Comparison of ENCODE assay signal across 9 mouse cellular contexts in the genomic region with DNA sequence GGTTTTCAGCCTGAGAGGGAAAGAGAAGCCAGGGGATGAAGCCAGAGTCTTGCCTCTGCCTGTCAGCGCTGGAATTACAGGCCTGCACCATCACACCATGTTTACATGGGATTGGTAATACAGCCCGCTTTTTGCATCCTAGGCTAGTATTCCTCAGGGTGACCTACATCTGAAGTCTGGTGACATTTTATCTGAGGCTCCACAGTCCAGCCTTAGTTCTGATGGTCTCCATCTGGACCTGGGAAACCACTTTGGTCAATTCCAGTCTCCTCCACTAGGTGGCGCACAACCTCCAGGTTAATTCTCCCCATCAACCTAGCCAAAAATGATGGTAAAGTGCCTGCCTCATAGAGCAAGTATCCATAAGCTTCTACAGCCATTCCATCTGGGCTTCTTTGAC. TPM values are rescaled to one million over a fixed set of nuclear protein-coding genes. Genes with fewer than 3 reads are reported as not detected.
DNase-seq lines count a peak whose midpoint lies in the region; ATAC-seq and TF ChIP-seq lines count a peak whose summit lies in the region.
"Had no signal": no experiment of that assay in that cellular context is flagged by ENCODE, and none has a peak within 500 bp of the region (broad histone marks: within the 10 kb centered on the region; RNA-seq: fewer than 3 reads in every experiment).

No protein-coding gene starts in this region.

- 41% methylated on average over 3 of the region's 3 CpGs for WGBS in heart, embryonic 11.5 days (ENCODE audit: insufficient replicate concordance)
- WGBS in limb, embryonic 13.5 days = 38% methylated on average over 3 of the region's 3 CpGs
- WGBS in midbrain, postnatal 0 days = 36% methylated on average over 3 of the region's 3 CpGs
- 41% methylated on average over 3 of the region's 3 CpGs for WGBS in spleen, adult 2 months

- no peaks in the 10 kb centered on the region for H3K4me1 ChIP-seq in heart, embryonic 11.5 days (ENCODE audit: control insufficient read depth, insufficient read depth, low read length)
- no peaks in the 10 kb centered on the region for H3K4me1 ChIP-seq in limb, embryonic 13.5 days
- H3K4me1 ChIP-seq in midbrain, postnatal 0 days (ENCODE audit: insufficient read depth, low read length) = no peaks in the 10 kb centered on the region
- H3K4me1 ChIP-seq in spleen, adult 2 months (ENCODE audit: control insufficient read depth, insufficient read depth, insufficient read length) = no peaks in the 10 kb centered on the region

- H3K27ac ChIP-seq in heart, embryonic 11.5 days (ENCODE audit: low read depth, low read length) = no peak overlapping the region
- H3K27ac ChIP-seq in limb, embryonic 13.5 days = no peak overlapping the region
- no peak overlapping the region for H3K27ac ChIP-seq in midbrain, postnatal 0 days (ENCODE audit: low read depth, low read length)
- no peak overlapping the region for H3K27ac ChIP-seq in spleen, adult 2 months (ENCODE audit: insufficient read depth, low read length)

- H3K4me2 ChIP-seq in heart, embryonic 11.5 days = no peak overlapping the region
- no peak overlapping the region for H3K4me2 ChIP-seq in limb, embryonic 13.5 days (replicated peaks)
- no peak overlapping the region for H3K4me2 ChIP-seq in midbrain, postnatal 0 days (ENCODE audit: low read depth, low read length, poor library complexity, severe bottlenecking)

- no peak for ATAC-seq in heart, embryonic 11.5 days (replicated peaks; ENCODE audit: insufficient number of reproducible peaks, low FRiP score, low TSS enrichment)
- peak; percentile 37; the same call in 1 of the 2 replicates for ATAC-seq in limb, embryonic 13.5 days (ENCODE audit: low FRiP score, low read depth)
- ATAC-seq in midbrain, postnatal 0 days (ENCODE audit: low FRiP score) = peak; percentile 60; the same call in 1 of the 2 replicates

- intact Hi-C loops in gastrocnemius, postnatal 36 days (cut with DNase I) = loop anchor here (5.0 kb wide), 1 partner anchor 74 kb away; a partner anchor contains a TSS

- no peak for TF ChIP-seq POLR2A in spleen, adult 2 months (IDR thresholded peaks at IDR 0.05; ENCODE audit: low read depth, low read length)

- peaks cover 27% of the 10 kb centered on the region for H3K36me3 ChIP-seq in heart, embryonic 11.5 days (ENCODE audit: control insufficient read depth, insufficient read depth, low read length)
- peaks cover 90% of the 10 kb centered on the region for H3K36me3 ChIP-seq in limb, embryonic 13.5 days
- H3K36me3 ChIP-seq in midbrain, postnatal 0 days (ENCODE audit: insufficient read depth, low read length) = peaks cover 55% of the 10 kb centered on the region
- peaks cover 30% of the 10 kb centered on the region for H3K36me3 ChIP-seq in spleen, adult 2 months (ENCODE audit: control insufficient read depth, insufficient read depth, low read length)

- H3K9ac ChIP-seq in heart, embryonic 11.5 days (ENCODE audit: low read depth, low read length) = no peak overlapping the region
- H3K9ac ChIP-seq in limb, embryonic 13.5 days = no peak overlapping the region
- H3K9ac ChIP-seq in midbrain, postnatal 0 days (replicated peaks; ENCODE audit: low read length, poor library complexity, severe bottlenecking) = no peak overlapping the region

- H3K4me3 ChIP-seq in heart, embryonic 11.5 days (ENCODE audit: low read depth, low read length) = no peak overlapping the region
- H3K4me3 ChIP-seq in limb, embryonic 13.5 days = no peak overlapping the region
- no peak overlapping the region for H3K4me3 ChIP-seq in midbrain, postnatal 0 days (ENCODE audit: low read depth, low read length)
- no peak overlapping the region for H3K4me3 ChIP-seq in spleen, adult 2 months (ENCODE audit: extremely low read depth, insufficient read depth, insufficient read length)
- H3K4me3 ChIP-seq: myocyte had no signal

- TF ChIP-seq CTCF in midbrain, postnatal 0 days (IDR thresholded peaks at IDR 0.05) = peak; percentile 94
- TF ChIP-seq CTCF in spleen, adult 2 months (IDR thresholded peaks at IDR 0.05; ENCODE audit: extremely low read depth, insufficient read depth, insufficient read length, insufficient replicate concordance) = peak; percentile 69; the same call in 1 of the 2 replicates

- no peaks in the 10 kb centered on the region for H3K9me3 ChIP-seq in heart, embryonic 11.5 days (replicated peaks; ENCODE audit: control insufficient read depth, low read length)
- H3K9me3 ChIP-seq in limb, embryonic 13.5 days = no peaks in the 10 kb centered on the region
- H3K9me3 ChIP-seq in midbrain, postnatal 0 days (ENCODE audit: low read length) = no peaks in the 10 kb centered on the region

- peak; percentile 76 to 96 for DNase-seq in heart, adult 18-20 months
- DNase-seq in embryo, embryonic 10 days (ENCODE audit: low spot score) = peak; percentile 85
- peak; percentile 76 to 77 for DNase-seq in gastrocnemius, postnatal 36 days
- peak; percentile 65 to 88 for DNase-seq in kidney, adult 8-10 months
- peak; percentile 84 for DNase-seq in midbrain, postnatal 0 days (ENCODE audit: low spot score)
- DNase-seq in spleen, adult 2 months (ENCODE audit: low read depth in 1 of 2, low spot score in 2 of 2) = peak in 1 of 2 experiments; percentile 69

- no peaks in the 10 kb centered on the region for H3K27me3 ChIP-seq in heart, embryonic 11.5 days (ENCODE audit: control insufficient read depth, insufficient read depth, low read length)
- no peaks in the 10 kb centered on the region for H3K27me3 ChIP-seq in limb, embryonic 13.5 days
- no peaks in the 10 kb centered on the region for H3K27me3 ChIP-seq in midbrain, postnatal 0 days (ENCODE audit: insufficient read depth, low read length)
- H3K27me3 ChIP-seq in spleen, adult 2 months (ENCODE audit: control insufficient read depth, insufficient read depth, low read length) = no peaks in the 10 kb centered on the region

RNA-seq across cellular contexts. Expression of a gene that starts 15.3 kb away (rescaled TPM):
- 10 to 100 TPM; 21.3 to 22.1 TPM for total RNA-seq in heart, adult 18-20 months (2021)
- polyA plus RNA-seq in heart, embryonic 11.5 days (2014; fragmentation: Nextera tagmentation; extraction: Ambion mirVana) = 8.0 and 9.7 TPM in 2 replicates
- total RNA-seq in gastrocnemius, postnatal 36 days (2021) = 10 to 100 TPM; 14.9 to 15.5 TPM
- 9.8 and 10.3 TPM in 2 replicates for polyA plus RNA-seq in limb, embryonic 13.5 days (2015; fragmentation: Nextera tagmentation; extraction: Ambion mirVana)
- total RNA-seq in midbrain, postnatal 0 days (2014; rRNA removed) = 58.1 and 68.9 TPM in 2 replicates
- 16.2 and 17.0 TPM in 2 replicates for polyA plus RNA-seq in midbrain, postnatal 0 days (2015; fragmentation: Nextera tagmentation; extraction: Ambion mirVana)
- polyA plus RNA-seq in spleen, adult 2 months (2012; rRNA removed) = 14.6 and 23.4 TPM in 2 replicates

RNA-seq across cellular contexts. Expression of a gene that starts 19.8 kb away (rescaled TPM):
- total RNA-seq in heart, adult 18-20 months (2021) = 1 to 10 TPM in 1 of 2 experiments, under 1 TPM in 1; 0.77 to 1.1 TPM
- 2.2 and 2.7 TPM in 2 replicates for polyA plus RNA-seq in heart, embryonic 11.5 days (2014; fragmentation: Nextera tagmentation; extraction: Ambion mirVana)
- total RNA-seq in gastrocnemius, postnatal 36 days (2021) = under 1 TPM; 0.51 to 0.72 TPM
- polyA plus RNA-seq in limb, embryonic 13.5 days (2015; fragmentation: Nextera tagmentation; extraction: Ambion mirVana) = 1.1 and 1.3 TPM in 2 replicates
- total RNA-seq in midbrain, postnatal 0 days (2014; rRNA removed) = 0.28 and 0.49 TPM in 2 replicates
- 1.5 and 1.6 TPM in 2 replicates for polyA plus RNA-seq in midbrain, postnatal 0 days (2015; fragmentation: Nextera tagmentation; extraction: Ambion mirVana)
- polyA plus RNA-seq in spleen, adult 2 months (2012; rRNA removed) = 7.1 and 7.7 TPM in 2 replicates
- polyA plus RNA-seq: myocyte had no signal

RNA-seq across cellular contexts. Expression of a gene that starts 38.8 kb away (rescaled TPM):
- total RNA-seq in heart, adult 18-20 months (2021) = 1,000 to 10,000 TPM; 3,672 to 3,752 TPM
- polyA plus RNA-seq in heart, embryonic 11.5 days (2014; fragmentation: Nextera tagmentation; extraction: Ambion mirVana) = 11.0 and 13.3 TPM in 2 replicates
- total RNA-seq in gastrocnemius, postnatal 36 days (2021) = over 10,000 TPM; 41,999 to 48,159 TPM
- polyA plus RNA-seq in limb, embryonic 13.5 days (2015; fragmentation: Nextera tagmentation; extraction: Ambion mirVana) = 3.2 and 4.7 TPM in 2 replicates
- total RNA-seq in midbrain, postnatal 0 days (2014; rRNA removed) = 0.38 and 8.2 TPM in 2 replicates
- polyA plus RNA-seq in midbrain, postnatal 0 days (2015; fragmentation: Nextera tagmentation; extraction: Ambion mirVana) = 0.21 and 0.25 TPM in 2 replicates
- polyA plus RNA-seq in spleen, adult 2 months (2012; rRNA removed) = 0.62 and 0.92 TPM in 2 replicates

RNA-seq across cellular contexts. Expression of a gene that starts 39.4 kb away (rescaled TPM):
- total RNA-seq in heart, adult 18-20 months (2021) = under 1 TPM; 0.32 to 0.46 TPM
- polyA plus RNA-seq in heart, embryonic 11.5 days (2014; fragmentation: Nextera tagmentation; extraction: Ambion mirVana) = 2.2 and 3.7 TPM in 2 replicates
- under 1 TPM; 0.25 to 0.38 TPM for total RNA-seq in gastrocnemius, postnatal 36 days (2021)
- 8.3 and 8.6 TPM in 2 replicates for polyA plus RNA-seq in limb, embryonic 13.5 days (2015; fragmentation: Nextera tagmentation; extraction: Ambion mirVana)
- 1.2 and 1.9 TPM in 2 replicates for total RNA-seq in midbrain, postnatal 0 days (2014; rRNA removed)
- polyA plus RNA-seq in midbrain, postnatal 0 days (2015; fragmentation: Nextera tagmentation; extraction: Ambion mirVana) = 1.2 and 1.4 TPM in 2 replicates
- polyA plus RNA-seq in spleen, adult 2 months (2012; rRNA removed) = 2.3 and 3.9 TPM in 2 replicates
